Mouse (Mus musculus) liver, embryonic 14.5 days (tissue): ENCODE measurements around the gene Adgrl3. TPM values are rescaled to one million over a fixed set of nuclear protein-coding genes. Genes with fewer than 3 reads are reported as not detected.

Experiments
- ATAC-seq: fragments of 200-750 bp; cut with Nextera tagmentation; 2 replicates; pipeline ENCODE4 v1.8.0; 2017; ENCODE audit warnings: moderate number of reproducible peaks, mild to moderate bottlenecking, moderate library complexity; ENCODE audit not compliant: insufficient read depth
- DNase-seq, 3 experiments: peaks; one replicate each; pipeline ENCODE4 v3.0.0-alpha.2; 2012 to 2013; ENCODE audit warnings: low read depth in 3 of 3, low spot score in 3 of 3
- H3K27ac ChIP-seq: fragments of 300-500 bp; sonication (generic); 2 replicates; pipeline ENCODE4 v1.5.1; 2014; ENCODE audit warnings: moderate library complexity, mild to moderate bottlenecking, control low read depth, inconsistent platforms
- H3K27me3 ChIP-seq: fragments of 300-500 bp; sonication (generic); 2 replicates; pipeline ENCODE4 v1.6.1; 2014; ENCODE audit warnings: mild to moderate bottlenecking, low read length, moderate library complexity; ENCODE audit not compliant: control insufficient read depth, insufficient read depth
- H3K36me3 ChIP-seq: fragments of 300-500 bp; sonication (generic); replicated peaks from 2 replicates; pipeline ENCODE4 v1.6.1; 2014; ENCODE audit warnings: low read depth; ENCODE audit not compliant: control insufficient read depth, insufficient read depth
- H3K4me1 ChIP-seq, 2 experiments: fragments of 200-500 bp in 1 of 2; fragments of 300-500 bp in 1 of 2; sonication (generic) in 1 of 2; replicated peaks; 2 replicates each; pipeline ENCODE4 v1.6.1; 2012 to 2014; ENCODE audit warnings: antibody characterized with exemption in 1 of 2, inconsistent platforms in 1 of 2, low read length in 1 of 2; ENCODE audit not compliant: control insufficient read depth in 2 of 2, insufficient read depth in 2 of 2
- H3K4me2 ChIP-seq: fragments of 300-500 bp; sonication (generic); 2 replicates; pipeline ENCODE4 v1.6.1; 2014; ENCODE audit warnings: low read depth, mild to moderate bottlenecking, control low read depth, moderate library complexity
- H3K4me3 ChIP-seq, 2 experiments: fragments of 200-500 bp in 1 of 2; fragments of 300-500 bp in 1 of 2; sonication (generic) in 1 of 2; 2 replicates each; pipeline ENCODE4 v1.5.1; 2012 to 2014; ENCODE audit warnings: low read depth in 2 of 2, low read length in 2 of 2, mild to moderate bottlenecking in 2 of 2, control low read depth in 1 of 2, inconsistent platforms in 1 of 2, moderate library complexity in 1 of 2; ENCODE audit not compliant: insufficient read depth in 1 of 2
- H3K9ac ChIP-seq: fragments of 300-500 bp; sonication (generic); replicated peaks from 2 replicates; pipeline ENCODE4 v1.6.1; 2014; ENCODE audit warnings: mild to moderate bottlenecking, control low read depth, moderate library complexity
- H3K9me3 ChIP-seq: fragments of 300-500 bp; sonication (generic); 2 replicates; pipeline ENCODE4 v1.6.1; 2016; ENCODE audit warnings: low read length, mixed read lengths; ENCODE audit not compliant: control insufficient read depth
- CTCF ChIP-seq: IDR thresholded peaks from 2 replicates; pipeline ENCODE4 v1.5.1; 2016; ENCODE audit warnings: antibody characterized with exemption, low read depth, control low read depth
- EP300 ChIP-seq: IDR thresholded peaks from 2 replicates; pipeline ENCODE4 v1.6.1; 2016; ENCODE audit warnings: antibody characterized with exemption, low read depth
- WGBS: fragments of 180-500 bp; shearing (Covaris S2); extraction: QIAGEN DNeasy Blood & Tissue Kit; methylation state at CpG from one replicate; pipeline ENCODE4 v1.1.7; 2014; ENCODE audit not compliant: insufficient replicate concordance; 5-methylcytosine and 5-hydroxymethylcytosine counted together
- polyA plus RNA-seq, 2 experiments: library from polyadenylated mRNA; depleted of rRNA in 1 of 2; stranded (reverse) in 1 of 2; unstranded in 1 of 2; fragments of >200 nt; fragmentation: Nextera tagmentation in 1 of 2; extraction: Ambion mirVana in 1 of 2; gene quantifications; 2 replicates each; pipeline versions ENCODE4 v1.2.1 to v1.2.3; 2012 to 2014

Adgrl3 gene
- polyA plus RNA-seq, 2 experiments, result 0.61 to 0.63 TPM

DNA sequence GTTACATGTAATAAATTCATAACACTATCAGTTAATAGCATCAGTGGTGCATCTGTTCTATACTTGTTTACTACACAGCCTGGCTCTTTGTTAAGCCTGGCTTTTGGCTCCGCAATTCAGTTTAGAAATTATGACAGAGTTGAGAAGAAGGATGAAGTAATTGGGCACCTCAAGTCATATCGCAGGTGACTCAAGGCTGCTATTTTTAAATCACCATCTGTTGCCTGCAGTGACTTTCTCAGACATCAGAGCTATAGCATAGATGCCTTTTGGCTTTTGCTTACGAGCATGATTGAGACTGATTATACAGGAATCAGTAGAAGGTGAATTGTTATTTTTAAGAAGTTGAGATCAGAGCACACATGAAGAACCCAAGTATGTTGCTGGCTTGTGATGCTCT is 236.2 kb downstream of the Adgrl3 start:
- Histone ChIP-seq H3K4me1 (no peaks in the 10 kb centered on the region), H3K27ac (no peak overlapping the region), H3K27me3 (no peaks in the 10 kb centered on the region), H3K36me3 (no peaks in the 10 kb centered on the region), H3K9me3 (no peaks in the 10 kb centered on the region), H3K9ac (no peak overlapping the region), H3K4me3 (no peak overlapping the region), H3K4me2 (no peak overlapping the region)
- DNase-seq, result no peak
- ATAC-seq, result no peak
- TF ChIP-seq CTCF (no peak), EP300 (no peak)
- 72% methylated on average over 3 of the region's 3 CpGs for WGBS

DNA sequence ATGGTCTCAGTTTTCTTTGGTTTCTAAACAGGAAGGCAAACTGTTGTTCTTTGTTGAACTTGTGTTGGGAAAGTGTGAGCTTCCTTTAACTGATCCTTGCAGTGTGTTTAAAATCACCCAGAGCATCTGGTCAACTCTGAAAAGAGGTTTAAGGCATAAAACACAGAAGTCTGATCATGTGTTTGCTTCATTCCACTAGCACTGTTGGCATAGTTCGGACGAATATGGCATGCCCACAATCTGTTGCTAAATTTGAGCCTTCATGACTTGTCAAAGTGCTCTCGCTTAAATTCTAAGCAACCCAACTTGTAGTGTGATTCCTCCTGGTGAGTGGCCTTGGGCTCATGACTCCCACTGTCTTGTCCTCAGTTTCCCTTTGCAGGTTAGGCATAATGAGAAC is 249.8 kb downstream of the Adgrl3 start:
- no peak overlapping the region for H3K9ac ChIP-seq
- H3K36me3 ChIP-seq, result no peaks in the 10 kb centered on the region
- ATAC-seq (no peak), DNase-seq (no peak)
- no peaks in the 10 kb centered on the region for H3K9me3 ChIP-seq
- 60% methylated on average over 3 of the region's 3 CpGs for WGBS
- H3K4me1 ChIP-seq, result no peaks in the 10 kb centered on the region
- TF ChIP-seq EP300, result no peak
- TF ChIP-seq CTCF, result no peak
- no peaks in the 10 kb centered on the region for H3K27me3 ChIP-seq
- H3K4me2 ChIP-seq, result no peak overlapping the region
- H3K4me3 ChIP-seq, result no peak overlapping the region
- no peak overlapping the region for H3K27ac ChIP-seq

DNA sequence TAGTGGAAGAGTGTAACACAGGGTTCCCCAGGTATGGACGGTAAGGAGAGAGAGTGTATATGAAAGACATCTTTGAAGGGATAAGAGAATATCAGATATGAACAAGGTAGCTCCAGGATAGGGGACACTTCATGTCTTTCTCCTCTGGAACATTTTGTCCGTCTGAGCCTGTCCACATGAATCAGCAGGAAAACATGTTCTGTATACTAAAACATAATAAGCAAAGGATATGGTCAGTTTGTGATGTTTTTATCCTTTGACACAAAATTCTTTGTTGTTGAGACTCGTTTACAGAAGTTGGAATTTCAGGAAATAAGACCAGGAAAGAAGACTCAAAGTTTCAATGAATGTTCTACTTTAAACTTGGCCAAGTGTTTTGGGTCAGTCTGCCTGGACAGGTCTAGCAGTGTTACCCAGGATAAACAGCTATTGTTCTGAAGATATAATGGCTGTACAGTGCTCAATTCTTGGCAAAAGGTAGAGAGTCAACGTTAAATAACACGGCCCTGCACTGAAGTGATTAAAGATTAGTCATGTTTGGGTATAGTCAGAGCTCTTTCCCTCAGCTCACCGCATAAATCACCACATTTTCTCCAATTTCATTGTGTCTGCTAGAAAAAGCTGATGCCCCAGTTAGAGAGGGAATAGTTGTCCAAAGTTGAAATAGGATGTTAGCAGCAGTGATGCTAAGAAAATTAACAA is 255.6 kb downstream of the Adgrl3 start:
- Histone ChIP-seq H3K9ac (no peak overlapping the region), H3K27ac (no peak overlapping the region), H3K4me2 (no peak overlapping the region), H3K27me3 (no peaks in the 10 kb centered on the region), H3K4me1 (no peaks in the 10 kb centered on the region), H3K9me3 (no peaks in the 10 kb centered on the region), H3K4me3 (no peak overlapping the region), H3K36me3 (no peaks in the 10 kb centered on the region)
- DNase-seq, result no peak
- WGBS, result 53% methylated on average over 6 of the region's 6 CpGs
- TF ChIP-seq EP300, result no peak
- TF ChIP-seq CTCF, result no peak
- ATAC-seq, result no peak

DNA sequence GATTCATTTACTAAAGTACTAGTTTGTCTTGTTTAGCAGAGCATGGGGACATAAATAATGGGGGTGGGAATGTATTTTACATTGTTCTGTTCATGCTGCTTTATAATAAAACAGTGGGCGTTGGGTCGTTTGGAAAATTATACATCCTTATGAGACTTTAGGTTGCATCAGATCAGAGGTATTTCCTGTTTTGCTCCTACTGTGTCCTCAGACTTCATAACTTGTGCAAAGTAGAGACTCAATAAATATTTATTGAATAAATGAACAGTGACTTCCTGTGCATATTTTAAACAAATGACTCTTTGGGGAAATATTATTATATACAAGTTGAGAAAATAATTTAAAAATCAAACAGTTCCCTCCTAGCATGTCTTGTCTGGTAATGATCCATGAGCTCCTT is 259.3 kb downstream of the Adgrl3 start:
- Histone ChIP-seq H3K9me3 (no peaks in the 10 kb centered on the region), H3K4me1 (no peaks in the 10 kb centered on the region), H3K9ac (no peak overlapping the region), H3K36me3 (no peaks in the 10 kb centered on the region), H3K27ac (no peak overlapping the region), H3K27me3 (no peaks in the 10 kb centered on the region), H3K4me2 (no peak overlapping the region), H3K4me3 (no peak overlapping the region)
- WGBS, result 49% methylated on average over 2 of the region's 2 CpGs
- no peak for DNase-seq
- no peak for ATAC-seq
- no peak for TF ChIP-seq CTCF
- TF ChIP-seq EP300, result no peak

DNA sequence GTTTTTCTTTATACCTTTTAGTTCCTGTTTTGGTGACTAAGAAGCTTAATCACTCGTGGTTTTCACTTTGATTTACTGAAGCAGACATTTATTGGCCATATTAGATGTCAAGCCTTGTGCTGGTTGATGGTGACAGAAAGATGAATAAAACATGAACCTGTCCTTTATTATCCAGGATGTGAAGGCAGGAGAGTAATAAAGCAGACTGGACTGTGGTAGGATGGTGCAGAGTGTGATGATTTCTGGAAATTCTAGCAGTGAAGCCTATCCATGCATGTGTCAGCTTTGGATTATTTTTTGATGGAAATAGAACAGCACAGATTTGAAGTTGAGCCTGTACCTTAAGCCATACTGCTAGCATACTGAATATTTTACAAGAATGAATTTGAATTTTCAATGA is 265.7 kb downstream of the Adgrl3 start:
- TF ChIP-seq EP300 (no peak), CTCF (no peak)
- ATAC-seq (no peak), DNase-seq (no peak)
- Histone ChIP-seq H3K9me3 (no peaks in the 10 kb centered on the region), H3K27ac (no peak overlapping the region), H3K4me1 (no peaks in the 10 kb centered on the region), H3K36me3 (no peaks in the 10 kb centered on the region), H3K9ac (no peak overlapping the region), H3K4me2 (no peak overlapping the region), H3K27me3 (no peaks in the 10 kb centered on the region), H3K4me3 (no peak overlapping the region)
- WGBS, result 32% methylated on average over 1 of the region's 1 CpGs
